ENCODE assay signal across 15 mouse cellular contexts in genomic region chr10:54028866-54029265, GRCm38 (mm10).
"Had no signal": no experiment of that assay in that cellular context is flagged by ENCODE, and none has a peak within 500 bp of the region (broad histone marks: within the 10 kb centered on the region; RNA-seq: fewer than 3 reads in every experiment).

No protein-coding gene starts in this region.

- H3K27me3 ChIP-seq: intestine, embryonic 15.5 days; limb, embryonic 15.5 days; megakaryocyte, embryonic 14.5 days; midbrain, embryonic 13.5 days had no signal

- ATAC-seq: intestine, embryonic 15.5 days; midbrain, embryonic 13.5 days had no signal

- DNase-seq: kidney, adult 18-20 months; kidney, postnatal 14 days; lung, embryonic 14.5 days; lung, postnatal 10 days; lung, postnatal 4 days; right cerebral cortex, postnatal 4 days; spleen, adult 18-20 months; thymus, adult 18-20 months; thymus, postnatal 36 days had no signal

- H3K4me1 ChIP-seq: intestine, embryonic 15.5 days; limb, embryonic 15.5 days; midbrain, embryonic 13.5 days had no signal

- H3K4me3 ChIP-seq: intestine, embryonic 15.5 days; left cerebral cortex, adult 2 months; limb, embryonic 15.5 days; megakaryocyte, embryonic 14.5 days; midbrain, embryonic 13.5 days; myocyte had no signal

- H3K27ac ChIP-seq: intestine, embryonic 15.5 days; left cerebral cortex, adult 2 months; limb, embryonic 15.5 days; midbrain, embryonic 13.5 days had no signal

- H3K36me3 ChIP-seq: intestine, embryonic 15.5 days; midbrain, embryonic 13.5 days had no signal

- H3K9ac ChIP-seq: intestine, embryonic 15.5 days; limb, embryonic 15.5 days; lung, embryonic 14.5 days; midbrain, embryonic 13.5 days had no signal

- H3K9me3 ChIP-seq: intestine, embryonic 15.5 days; limb, embryonic 15.5 days; megakaryocyte, embryonic 14.5 days; midbrain, embryonic 13.5 days had no signal

- H3K4me2 ChIP-seq: intestine, embryonic 15.5 days; limb, embryonic 15.5 days; lung, embryonic 14.5 days; midbrain, embryonic 13.5 days had no signal
